Mouse (Mus musculus) embryonic fibroblast, embryonic 13.5 days (primary cell): ENCODE results near the gene Nthl1.

Experiments used
- CTCF ChIP-seq: IDR thresholded peaks from 2 replicates; pipeline ENCODE4 v1.5.1; 2011; ENCODE audit warnings: mild to moderate bottlenecking, control low read depth, low read length, moderate library complexity, borderline replicate concordance; ENCODE audit not compliant: insufficient read depth
- POLR2A ChIP-seq: IDR thresholded peaks from 2 replicates; pipeline ENCODE4 v1.6.1; 2011; ENCODE audit warnings: low read depth, mild to moderate bottlenecking, control low read depth, low read length, moderate library complexity

GRCm38 (mm10) chr17:24633831-24634230, 1.4 kb downstream of the Nthl1 start:
- TF ChIP-seq CTCF (no peak), POLR2A (no peak)
